Mouse (Mus musculus) heart, adult 9 months (tissue): Measurements from ENCODE around the gene C1rl.
"Not testable (repeated sequence)": the region's sequence is repeated elsewhere in the genome, so short reads cannot be mapped to it uniquely, and the experiment has no call there.

Experiments used
- DNase-seq, 2 experiments: peaks; one replicate each; pipeline ENCODE4 v3.0.0; 2022; ENCODE audit warnings: low spot score in 2 of 2

Gene C1rl

DNA sequence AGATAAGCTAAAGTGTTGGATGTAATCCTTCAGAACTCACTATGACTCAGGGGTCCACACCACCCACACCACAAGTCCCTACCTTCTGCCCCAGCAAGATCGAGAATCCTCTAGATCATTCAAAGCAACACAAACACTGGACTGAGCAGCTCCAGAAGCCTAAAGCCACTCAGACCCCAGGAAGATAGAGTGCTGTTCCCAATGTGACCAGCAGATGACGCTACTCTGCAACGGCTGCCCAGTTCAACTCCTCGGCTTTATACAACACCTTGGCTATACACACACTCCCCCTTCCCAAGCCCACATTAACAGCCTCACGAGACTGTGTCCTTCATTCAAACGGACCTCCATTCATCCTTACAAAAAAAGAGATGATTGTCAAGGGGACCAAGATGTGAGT, 20.1 kb upstream of the C1rl start:
- DNase-seq = no peak

DNA sequence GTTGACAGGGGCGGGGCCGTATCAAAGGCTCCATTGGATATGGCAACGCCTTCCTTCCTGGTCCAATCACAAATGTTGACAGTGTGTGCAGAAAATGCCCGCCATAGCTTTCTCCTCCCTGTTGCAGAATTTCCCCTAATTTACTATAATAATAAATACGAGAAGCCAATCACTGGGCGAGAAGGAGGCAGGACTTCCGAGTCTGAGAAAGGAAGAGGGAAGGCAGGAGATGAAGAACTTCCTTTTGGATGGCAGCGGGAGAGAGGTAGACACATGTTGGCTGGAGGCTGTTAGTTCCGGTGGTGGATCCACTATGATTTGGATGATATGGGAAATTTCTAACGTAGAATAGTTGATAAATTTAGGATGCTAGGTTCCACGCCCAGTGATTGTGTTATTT, 18.3 kb upstream of the C1rl start:
- DNase-seq = no peak

DNA sequence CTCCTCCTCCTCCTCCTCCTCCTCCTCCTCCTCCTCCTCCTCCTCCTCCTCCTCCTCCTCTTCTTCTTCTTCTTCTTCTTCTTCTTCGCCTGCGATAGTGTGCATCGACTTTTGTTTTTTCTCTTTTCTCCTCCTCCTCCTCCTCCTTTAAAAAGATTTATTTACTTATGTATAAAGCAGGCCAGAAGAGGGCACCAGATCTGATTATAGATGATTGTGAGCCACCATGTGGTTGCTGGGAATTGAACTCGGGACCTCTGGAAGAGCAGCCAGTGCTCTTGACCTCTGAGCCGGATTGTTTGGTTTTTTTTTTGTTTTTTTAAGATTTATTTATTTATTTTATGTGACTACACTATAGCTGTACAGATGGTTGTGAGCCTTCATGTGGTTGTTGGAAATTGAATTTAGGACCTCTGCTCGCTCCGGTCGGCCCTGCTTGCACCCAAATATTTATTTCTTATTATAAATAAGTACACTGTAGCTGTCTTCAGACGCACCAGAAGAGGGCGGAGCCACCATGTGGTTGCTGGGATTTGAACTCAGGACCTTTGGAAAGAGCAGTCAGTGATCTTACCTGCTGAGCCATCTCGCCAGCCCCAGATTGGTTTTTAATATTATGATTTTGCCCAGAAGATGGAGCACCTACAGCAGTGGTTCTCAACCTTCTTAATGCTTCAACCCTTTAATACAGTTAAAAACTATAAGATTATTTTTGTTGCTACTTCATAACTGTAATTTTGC, 17.4 kb upstream of the C1rl start:
- not testable (repeated sequence) for DNase-seq

DNA sequence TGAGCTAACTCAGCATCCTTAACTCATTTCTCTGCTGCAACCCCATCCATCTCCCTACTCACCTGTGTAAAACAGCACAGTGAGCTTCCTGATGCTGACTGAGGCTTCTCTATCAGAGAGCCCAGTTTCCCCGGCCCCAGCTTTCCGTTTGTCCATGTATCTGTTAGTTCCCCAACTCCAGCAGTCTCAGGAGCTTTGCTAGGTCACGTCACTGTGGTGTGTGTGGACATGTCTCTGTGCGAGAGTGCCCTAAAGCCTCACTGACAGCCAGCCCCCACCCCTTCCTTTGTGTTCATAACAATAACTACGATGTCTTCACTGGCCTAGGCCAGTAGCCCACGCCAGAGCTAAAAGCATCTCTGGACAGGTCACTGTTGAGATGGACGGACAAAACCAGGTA, 16.7 kb upstream of the C1rl start:
- no peak for DNase-seq

DNA sequence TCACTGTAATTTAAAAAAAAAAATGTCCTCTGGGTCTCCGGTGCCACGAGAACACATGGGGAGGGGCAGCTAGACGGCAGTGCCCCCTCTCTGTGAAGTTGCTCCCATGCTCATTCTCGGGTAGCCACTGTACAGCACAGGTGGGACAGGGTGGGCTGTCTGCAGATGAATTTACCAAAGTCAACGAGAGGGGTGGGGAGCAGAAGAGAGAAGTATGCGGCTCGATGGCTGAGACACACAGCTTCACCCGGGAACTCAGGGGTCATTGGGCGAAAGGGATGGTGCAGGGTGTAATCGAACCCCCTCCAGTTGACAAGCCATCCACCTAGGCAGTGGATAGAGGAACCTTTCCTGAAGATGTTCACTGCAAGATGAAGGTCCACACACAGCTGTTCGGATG, 16.1 kb upstream of the C1rl start:
- DNase-seq = no peak

DNA sequence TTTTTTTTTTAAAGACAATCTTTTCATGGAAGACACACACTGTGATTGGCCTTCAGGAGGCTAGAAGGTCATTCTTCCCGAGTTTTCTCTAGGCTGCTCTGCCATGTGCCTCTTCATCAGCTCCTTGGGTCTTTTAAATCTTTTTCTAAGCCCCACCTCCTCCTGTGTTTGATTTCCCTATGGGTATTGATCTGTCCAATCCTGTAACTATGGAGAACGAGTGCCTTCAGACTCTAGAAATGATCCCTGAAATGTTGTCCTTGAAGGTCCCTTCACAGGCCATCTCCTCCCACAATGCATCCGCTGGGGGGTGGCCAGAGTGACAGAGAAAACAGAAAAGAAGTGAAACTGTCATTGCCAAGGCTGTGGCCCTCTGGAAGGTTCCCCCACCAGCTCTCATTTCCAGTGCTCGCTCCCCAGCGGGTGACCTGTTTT, 15.7 kb upstream of the C1rl start:
- no peak for DNase-seq

DNA sequence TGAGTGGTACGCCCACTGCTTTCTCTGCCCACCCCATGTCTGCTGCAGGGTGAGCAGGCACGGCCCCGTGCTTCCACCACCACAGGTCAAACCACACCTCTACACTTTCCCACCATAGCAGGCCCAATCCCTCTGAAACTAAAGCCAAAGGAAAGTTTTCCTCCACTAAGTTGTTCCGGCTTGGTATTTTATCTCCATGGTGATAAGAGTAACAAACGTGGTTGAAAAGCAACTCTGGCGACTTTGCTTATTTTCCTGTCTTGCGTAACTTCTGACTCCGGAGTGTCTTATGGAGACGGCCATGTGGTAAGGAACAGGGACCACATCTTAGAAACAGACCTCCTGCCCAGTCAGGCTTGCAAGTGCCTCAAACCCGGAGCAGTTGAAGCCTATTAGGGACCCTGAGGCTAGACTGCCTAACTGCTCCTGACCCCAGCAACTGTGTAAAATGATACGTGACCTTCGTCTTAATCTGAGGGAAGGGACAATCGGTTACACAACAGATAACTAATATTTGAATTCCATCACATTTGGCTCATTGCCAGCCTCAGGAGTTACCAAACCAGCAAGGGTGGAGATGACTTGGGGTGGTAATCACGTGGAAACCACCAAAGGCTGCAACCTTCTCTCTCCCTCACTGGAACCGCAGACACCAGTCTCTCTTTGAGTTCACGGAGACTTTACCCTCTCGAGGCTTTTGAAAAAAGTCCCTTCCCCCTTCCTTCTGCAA, 14.8 kb upstream of the C1rl start:
- DNase-seq = peak; percentile 71 to 74

DNA sequence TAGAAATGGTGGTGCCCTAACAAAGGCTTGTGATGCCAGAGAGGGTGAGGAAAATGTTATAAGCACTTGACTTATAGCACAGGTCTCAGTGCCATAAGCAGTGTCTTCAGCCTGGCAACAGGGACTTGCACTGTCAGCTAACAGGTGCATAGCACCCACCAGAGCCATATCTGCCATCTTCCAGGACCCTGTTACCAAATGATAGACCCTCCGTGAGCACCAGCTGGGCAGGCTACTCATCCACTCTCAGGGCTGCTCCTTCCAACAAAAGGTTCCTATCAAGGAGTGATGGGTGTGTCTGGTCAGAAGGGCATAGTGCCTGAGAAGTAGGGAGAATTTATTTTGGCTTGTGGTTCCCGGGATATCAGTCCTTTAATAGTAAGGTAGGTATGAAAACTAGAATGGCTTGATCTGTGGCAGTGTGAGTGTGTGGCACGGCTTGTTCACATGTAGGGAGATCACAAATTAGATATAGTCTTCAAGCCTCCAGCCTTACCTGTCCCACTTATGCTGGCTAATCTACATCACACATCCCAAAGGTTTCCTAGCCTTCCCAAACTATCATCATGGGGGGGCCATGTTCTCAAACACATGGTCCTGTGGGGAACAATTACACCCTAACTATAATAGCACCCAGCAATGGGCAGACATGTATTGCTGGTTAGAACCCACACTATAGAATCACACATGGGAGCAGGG, 13.9 kb upstream of the C1rl start:
- no peak for DNase-seq

DNA sequence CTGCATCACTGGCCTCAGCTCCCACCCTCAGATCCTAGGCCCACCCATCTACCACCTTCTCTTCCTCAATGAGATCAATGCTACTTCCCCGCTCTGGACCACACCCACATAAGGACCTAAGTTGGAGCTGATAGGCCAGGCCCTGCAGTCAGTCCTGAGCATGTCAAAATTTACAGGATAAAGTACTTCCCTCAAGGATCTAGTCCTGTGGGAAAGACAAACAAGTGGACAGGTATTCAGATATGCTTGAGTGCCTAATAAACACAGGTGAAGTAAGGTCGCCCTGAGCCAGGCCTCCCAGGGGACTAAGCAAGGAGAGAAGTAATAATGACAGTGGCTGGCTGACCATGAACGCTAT, 13.4 kb upstream of the C1rl start:
- DNase-seq = no peak

DNA sequence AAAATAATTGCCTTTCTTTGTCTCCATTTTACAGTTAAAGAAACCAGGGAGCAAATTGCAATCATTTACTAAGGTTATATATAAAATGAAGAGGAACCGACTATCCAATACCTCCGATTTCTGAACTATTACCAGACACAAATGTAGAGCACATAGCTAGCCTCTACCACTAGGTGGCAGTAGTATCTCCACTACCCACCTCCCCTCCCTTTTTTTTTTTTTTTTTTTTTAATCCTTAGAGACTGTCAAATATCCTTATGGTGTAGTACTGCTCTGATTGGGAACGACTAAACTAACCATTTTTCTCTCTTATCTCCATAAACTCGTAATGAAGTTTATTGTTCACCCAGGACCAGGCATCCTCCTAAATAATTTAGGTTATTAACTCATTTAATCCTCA, 12.6 kb upstream of the C1rl start:
- no peak for DNase-seq

DNA sequence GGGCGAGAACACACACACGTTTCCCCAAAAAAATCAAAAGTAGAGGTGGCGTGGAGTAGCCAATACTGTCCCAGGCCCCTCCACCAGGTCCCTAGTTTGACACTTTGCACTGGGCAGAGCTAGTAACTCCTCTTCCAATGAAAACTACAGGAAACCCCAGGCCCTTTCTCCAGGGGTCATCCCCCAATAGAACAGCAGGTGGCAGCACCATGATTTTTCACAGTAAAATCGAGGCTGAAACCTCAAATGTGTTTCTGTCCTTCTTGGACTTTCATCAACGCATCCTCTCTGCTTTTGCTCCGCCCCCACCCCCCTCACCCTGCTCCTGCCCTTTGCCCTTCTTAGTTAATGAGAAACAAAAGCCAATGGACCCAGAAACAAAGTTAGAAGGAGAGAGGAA, 11.3 kb upstream of the C1rl start:
- DNase-seq = no peak

DNA sequence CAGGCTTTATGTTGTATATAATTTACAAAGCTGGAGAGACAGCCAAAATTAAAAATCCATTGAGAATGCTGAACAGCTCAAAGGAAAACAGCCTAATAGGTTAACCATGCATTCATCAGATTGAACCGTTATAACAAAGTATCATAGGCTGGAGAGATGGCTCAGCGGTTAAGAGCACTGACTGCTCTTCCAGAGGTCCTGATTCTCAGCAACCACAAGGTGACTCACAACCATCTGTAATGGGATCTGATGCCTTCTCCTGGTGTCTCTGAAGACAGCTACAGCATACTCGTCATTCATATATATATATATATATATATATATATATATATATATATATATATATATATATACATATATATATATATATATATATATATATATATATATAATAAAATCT, 9.1 kb upstream of the C1rl start:
- DNase-seq = not testable (repeated sequence)

DNA sequence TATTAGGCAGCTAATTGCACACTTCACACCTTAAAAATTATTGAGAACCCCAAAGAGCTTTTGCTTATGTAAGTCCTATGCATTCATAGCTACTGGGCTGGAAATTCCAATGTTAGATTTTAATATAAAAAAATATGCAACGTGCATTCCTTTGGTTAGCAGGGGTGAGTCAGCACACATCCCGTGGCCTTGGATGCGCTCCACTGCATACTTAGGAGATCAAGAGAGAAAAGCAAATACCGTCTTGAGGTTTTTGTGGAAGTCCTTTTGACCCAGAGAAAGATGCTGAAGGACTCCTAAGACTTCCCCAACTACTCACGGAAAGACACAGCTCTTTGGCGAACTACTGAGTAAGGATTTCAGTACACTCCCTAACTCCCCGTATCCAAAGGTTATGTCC, 8.1 kb upstream of the C1rl start:
- no peak for DNase-seq

DNA sequence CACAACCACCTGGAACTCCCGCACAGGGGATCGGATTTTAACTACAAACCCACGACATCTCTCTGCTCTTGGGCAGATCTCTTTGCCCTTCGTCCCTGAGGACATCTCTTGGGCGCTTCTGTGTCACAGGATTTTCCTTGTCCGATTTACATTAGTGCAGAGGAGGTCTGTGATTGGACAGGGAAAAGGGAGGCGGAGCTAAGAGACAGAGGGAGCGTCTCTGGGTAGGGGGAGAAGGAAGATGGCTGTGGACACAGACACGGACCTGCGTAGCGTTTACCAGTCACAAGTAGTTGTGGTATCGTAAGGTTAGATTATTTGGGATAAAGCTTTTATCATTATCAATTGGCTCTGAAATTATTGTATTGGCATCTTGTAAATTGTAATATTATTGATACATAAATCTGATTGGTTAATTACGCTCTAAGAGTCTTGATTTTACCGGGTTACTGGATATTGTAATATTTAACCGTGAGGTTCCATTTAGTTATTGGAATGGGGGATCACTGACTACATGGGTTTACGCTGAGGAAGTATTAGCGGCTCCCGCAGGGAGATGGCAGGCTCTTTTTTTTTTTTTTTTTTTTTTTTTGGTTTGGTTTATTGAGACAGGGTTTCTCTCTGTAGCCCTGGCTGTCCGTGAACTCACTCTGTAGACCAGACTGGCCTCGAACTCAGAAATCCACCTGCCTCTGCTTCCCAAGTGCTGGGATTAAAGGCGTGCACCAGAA, 7.3 kb upstream of the C1rl start:
- DNase-seq = no peak

DNA sequence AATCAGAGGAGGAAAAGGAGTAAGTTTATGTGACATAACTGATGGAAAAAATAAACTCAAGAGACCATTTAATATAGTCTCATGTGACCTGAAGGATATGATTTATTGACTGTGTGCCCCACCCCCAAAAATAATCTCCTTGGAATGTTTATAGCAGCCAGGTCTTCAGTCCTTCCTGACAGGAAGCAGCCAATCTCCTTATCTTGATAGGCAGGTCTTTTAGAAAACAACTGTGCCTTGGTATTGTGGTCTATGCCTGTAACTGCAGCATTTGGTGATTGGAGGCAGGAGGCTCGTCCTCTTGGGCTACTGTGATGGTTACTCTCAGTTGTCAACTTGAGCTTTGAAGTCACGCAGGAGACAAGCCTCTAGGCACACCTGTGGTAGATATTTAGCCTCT, 5.4 kb upstream of the C1rl start:
- DNase-seq = no peak

DNA sequence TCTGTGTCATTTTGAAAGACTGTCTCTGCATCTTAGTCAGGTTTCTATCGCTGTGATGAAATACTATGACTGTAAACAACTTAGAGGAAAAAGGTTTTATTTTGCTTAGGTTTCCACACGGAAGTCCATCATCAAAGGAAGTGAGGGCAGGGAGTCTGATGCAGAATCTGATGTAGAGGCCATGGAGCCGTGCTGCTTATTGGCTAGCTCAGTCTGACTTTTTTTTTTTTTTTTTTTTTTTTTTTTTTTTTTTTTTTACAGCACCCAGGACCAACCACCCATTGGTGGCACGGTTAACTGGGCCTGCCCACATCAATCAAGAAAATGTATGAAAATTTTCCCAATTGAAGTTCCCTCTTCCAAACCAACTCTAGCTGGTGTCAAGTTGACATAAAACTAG, 4.0 kb upstream of the C1rl start:
- DNase-seq = no peak

DNA sequence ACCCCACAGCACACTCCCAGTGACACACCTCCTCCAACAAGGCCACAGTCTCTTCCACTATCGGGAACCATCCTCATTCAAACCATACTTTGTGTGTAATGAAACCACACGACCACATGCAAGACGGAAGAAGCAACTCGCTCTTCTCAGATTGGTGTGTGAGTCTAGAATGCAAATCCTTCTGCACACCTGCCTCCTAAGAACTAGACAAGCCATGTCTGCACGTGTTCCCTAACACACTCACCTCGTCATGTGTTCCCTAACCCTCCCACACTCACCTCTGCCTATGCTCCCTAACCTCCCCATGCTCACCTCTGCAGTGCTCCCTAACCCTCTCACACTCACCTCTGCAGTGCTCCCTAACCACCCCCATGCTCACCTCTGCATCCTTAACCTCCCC, 1.5 kb upstream of the C1rl start:
- no peak for DNase-seq

DNA sequence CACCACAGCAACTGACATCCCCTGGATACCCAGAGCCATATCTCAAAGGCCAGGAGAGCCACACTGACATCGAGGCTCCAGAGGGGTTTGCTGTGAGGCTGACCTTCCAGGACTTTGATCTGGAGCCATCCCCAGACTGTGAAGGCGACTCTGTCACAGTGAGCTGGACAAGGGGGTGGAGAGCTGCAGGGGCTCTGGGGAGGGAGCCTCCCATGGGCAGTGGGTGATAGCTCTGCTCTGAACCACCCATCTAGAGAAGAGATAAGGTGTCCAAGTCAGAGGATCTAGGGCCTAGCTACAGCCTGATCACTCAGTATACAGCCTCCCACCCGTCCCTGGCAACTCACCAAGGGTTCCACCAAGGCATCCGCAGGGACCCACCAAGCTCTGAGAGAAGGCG, 973 bp downstream of the C1rl start:
- DNase-seq = no peak

DNA sequence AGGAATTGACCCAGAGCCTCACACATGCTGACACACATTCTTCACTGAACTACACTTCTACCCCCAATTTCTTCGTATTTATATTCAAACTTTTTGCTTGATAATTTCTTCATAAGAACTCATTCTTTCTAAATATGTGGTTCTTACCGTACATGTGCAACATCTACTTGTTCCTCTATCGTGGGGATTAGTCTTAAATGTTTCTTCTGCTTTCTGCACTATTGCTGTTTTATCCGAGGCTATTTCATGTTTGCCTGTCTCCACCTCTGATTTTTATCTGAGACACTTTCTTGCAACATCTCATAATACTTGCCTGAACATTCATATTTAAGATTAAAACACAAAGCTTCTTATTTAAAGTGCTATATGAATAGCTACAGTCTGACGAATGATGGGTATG, 3.1 kb downstream of the C1rl start:
- DNase-seq = no peak

DNA sequence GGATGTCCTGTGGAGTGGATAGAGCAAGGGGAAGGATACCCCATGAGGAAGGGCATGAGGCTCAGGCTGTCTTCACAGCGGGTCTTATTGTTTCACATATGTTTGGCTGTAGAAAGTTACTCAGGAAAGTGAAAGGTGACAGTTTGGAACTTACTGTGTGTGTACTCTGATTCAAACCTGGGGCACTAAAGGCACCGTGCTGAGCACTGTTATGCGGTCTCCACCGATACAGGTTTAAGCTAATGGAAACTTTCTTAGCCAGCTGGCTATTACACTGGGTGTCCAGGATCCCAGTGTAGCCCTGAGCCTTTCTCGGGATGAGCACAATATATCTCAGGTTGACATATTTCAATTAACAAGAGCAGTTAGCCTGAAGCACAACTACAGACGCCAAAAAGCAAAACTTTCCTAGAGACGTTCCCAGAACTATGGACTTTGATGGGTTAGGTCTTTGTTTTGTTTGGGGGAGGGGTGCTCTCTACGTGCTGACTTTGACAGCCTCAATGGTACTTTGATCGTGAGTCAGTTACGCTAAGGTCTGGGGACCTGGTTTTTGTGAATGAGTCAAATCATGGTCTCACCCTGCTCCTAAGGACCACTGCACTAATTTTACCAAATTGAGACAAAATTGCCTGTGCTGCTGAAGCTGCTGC, 7.1 kb downstream of the C1rl start:
- no peak for DNase-seq

DNA sequence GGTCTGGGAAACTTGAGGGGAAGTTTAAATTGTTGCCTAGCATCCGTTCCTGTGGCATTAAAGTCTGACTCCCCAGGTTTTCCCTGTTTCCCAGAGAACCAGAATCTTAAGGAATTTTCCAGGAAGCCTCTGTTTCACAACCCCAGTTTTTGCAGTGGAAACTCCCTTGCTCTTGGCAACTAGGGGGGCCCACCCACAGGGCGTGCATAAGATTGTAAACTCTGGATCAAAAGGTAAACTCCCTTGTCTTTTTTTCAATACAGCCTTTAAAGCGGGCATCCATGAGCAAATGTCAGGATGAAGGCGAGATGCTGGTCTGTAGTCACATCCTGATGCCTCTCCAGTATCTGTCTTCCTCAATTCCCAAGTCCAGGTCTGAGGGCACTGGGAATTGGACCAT, 8.6 kb downstream of the C1rl start:
- no peak for DNase-seq

DNA sequence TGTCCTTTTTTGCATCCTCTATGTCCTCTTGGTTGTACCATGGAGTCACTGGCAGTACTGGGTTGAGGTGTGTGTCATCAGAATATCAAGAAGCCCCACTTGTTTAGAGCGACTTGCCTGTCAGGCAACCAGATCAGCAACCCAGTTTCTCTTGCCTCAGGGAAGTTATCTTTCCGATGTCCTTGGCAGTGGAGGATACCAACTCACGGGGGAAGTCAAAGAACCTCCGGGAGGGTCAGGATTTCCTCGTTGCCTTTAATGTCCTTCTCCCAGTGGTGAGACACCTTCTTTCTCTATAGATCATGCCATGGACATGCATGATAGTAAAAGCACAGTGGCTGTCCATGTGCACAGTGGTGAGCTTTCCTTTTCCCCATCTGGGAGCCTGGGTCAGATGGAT, 9.1 kb downstream of the C1rl start:
- no peak for DNase-seq
